Comparison of ENCODE assay signal across 9 mouse cellular contexts in the genomic region with DNA sequence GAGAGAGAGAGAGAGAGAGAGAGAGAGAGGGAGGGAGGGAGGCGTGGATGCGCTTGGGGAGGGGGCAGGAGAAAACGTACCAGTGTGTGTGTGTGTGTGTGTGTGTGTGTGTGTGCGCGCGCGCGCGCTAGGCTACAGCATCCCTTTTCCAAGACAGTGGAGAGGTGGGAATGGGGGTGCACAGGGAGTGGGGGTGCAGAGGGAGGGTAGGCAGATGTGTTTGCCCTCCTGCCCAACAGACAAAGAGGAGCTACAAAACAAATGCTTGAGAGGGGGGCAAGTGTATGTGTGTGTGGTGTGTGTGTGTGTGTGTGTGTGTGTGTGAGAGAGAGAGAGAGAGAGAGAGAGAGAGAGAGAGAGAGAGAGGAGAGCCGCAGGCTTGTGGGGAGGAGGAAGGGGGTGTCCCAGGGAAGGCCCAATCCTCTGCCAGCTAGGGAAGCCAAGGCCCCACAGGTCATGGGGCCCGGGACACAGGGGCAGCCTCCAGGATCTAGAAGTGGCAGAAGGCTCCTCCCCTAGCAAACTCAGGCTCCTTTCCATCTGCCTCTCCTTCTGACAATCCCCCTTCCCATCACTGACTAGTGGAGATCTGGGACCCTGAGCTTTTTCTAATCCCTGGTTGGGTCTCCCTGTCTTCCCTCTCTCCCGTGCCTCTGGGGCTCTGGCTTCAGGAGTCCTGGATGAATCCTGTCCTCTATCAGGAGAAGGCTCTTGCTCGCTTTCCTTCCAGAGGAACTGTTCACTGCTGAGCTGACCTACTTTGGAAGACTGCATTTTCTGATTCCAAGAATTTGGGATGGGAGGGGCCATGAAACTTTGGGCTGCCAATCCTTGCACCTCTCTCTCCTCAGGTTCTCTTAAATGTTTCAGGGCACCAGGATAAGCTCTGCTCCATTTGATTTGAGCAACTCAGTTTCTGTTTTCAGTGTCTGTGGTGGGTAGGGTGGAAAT. TPM values are rescaled to one million over a fixed set of nuclear protein-coding genes. Genes with fewer than 3 reads are reported as not detected.
DNase-seq lines count a peak whose midpoint lies in the region; ATAC-seq and TF ChIP-seq lines count a peak whose summit lies in the region.
"Had no signal": no experiment of that assay in that cellular context is flagged by ENCODE, and none has a peak within 500 bp of the region (broad histone marks: within the 10 kb centered on the region; RNA-seq: fewer than 3 reads in every experiment).

No protein-coding gene starts in this region.

- no peak for TF ChIP-seq CTCF in E14TG2a.4 (conservative IDR thresholded peaks at IDR 0.05; ENCODE audit: low read length)

- H3K27ac ChIP-seq in forebrain, embryonic 15.5 days (replicated peaks): peak overlapping the region; percentile 94
- H3K27ac ChIP-seq in hindbrain, embryonic 13.5 days: peak overlapping the region; percentile 96
- H3K27ac ChIP-seq in stomach, embryonic 15.5 days: peak overlapping the region; percentile 23; the same call in 1 of the 2 replicates
- H3K27ac ChIP-seq: macrophage had no signal

- WGBS in forebrain, embryonic 15.5 days: 4% methylated on average over 11 of the region's 13 CpGs
- 8% methylated on average over 11 of the region's 13 CpGs for WGBS in hindbrain, embryonic 13.5 days
- 8% methylated on average over 12 of the region's 13 CpGs for WGBS in stomach, embryonic 15.5 days

- no peaks in the 10 kb centered on the region for H3K9me3 ChIP-seq in E14TG2a.4 (ENCODE audit: low read length)
- H3K9me3 ChIP-seq in forebrain, embryonic 15.5 days: no peaks in the 10 kb centered on the region
- no peaks in the 10 kb centered on the region for H3K9me3 ChIP-seq in hindbrain, embryonic 13.5 days
- no peaks in the 10 kb centered on the region for H3K9me3 ChIP-seq in stomach, embryonic 15.5 days

- H3K27me3 ChIP-seq in E14TG2a.4 (ENCODE audit: insufficient read depth, low read length): peaks cover 58% of the 10 kb centered on the region
- no peaks in the 10 kb centered on the region for H3K27me3 ChIP-seq in forebrain, embryonic 15.5 days
- no peaks in the 10 kb centered on the region for H3K27me3 ChIP-seq in hindbrain, embryonic 13.5 days
- no peaks in the 10 kb centered on the region for H3K27me3 ChIP-seq in stomach, embryonic 15.5 days (replicated peaks)

- ATAC-seq in cerebellum, adult (ENCODE audit: insufficient number of reproducible peaks, low FRiP score, low TSS enrichment): peak; percentile 42; the same call in 1 of the 2 replicates
- ATAC-seq in forebrain, embryonic 15.5 days (replicated peaks): peak; percentile 86
- peak; percentile 86 for ATAC-seq in hindbrain, embryonic 13.5 days (ENCODE audit: low FRiP score)
- ATAC-seq in stomach, embryonic 15.5 days (ENCODE audit: insufficient read depth, low FRiP score, low read depth): peak; percentile 60; the same call in 1 of the 2 replicates

- 0 out of 2 replicates have a peak overlapping the region, but pooled peaks have one; percentile 29 for H3K4me3 ChIP-seq in E14TG2a.4 (replicated peaks; ENCODE audit: low read length)
- H3K4me3 ChIP-seq in forebrain, embryonic 15.5 days: peak overlapping the region; percentile 66
- peak overlapping the region; percentile 60 for H3K4me3 ChIP-seq in hindbrain, embryonic 13.5 days
- peak overlapping the region; percentile 52 for H3K4me3 ChIP-seq in stomach, embryonic 15.5 days (replicated peaks)

- H3K4me2 ChIP-seq in forebrain, embryonic 15.5 days (replicated peaks): peak overlapping the region; percentile 79
- H3K4me2 ChIP-seq in hindbrain, embryonic 13.5 days: peak overlapping the region; percentile 73
- peak overlapping the region; percentile 83 for H3K4me2 ChIP-seq in stomach, embryonic 15.5 days

- H3K9ac ChIP-seq in forebrain, embryonic 15.5 days (replicated peaks): peak overlapping the region; percentile 48
- peak overlapping the region; percentile 85 for H3K9ac ChIP-seq in hindbrain, embryonic 13.5 days
- no peak overlapping the region for H3K9ac ChIP-seq in stomach, embryonic 15.5 days

- H3K36me3 ChIP-seq in E14TG2a.4 (ENCODE audit: insufficient read depth, low read length): no peaks in the 10 kb centered on the region
- peaks cover 3% of the 10 kb centered on the region; the same call in 1 of the 2 replicates for H3K36me3 ChIP-seq in forebrain, embryonic 15.5 days
- H3K36me3 ChIP-seq in hindbrain, embryonic 13.5 days: peaks cover 10% of the 10 kb centered on the region
- H3K36me3 ChIP-seq in stomach, embryonic 15.5 days: no peaks in the 10 kb centered on the region

- peak; percentile 68 to 77 for DNase-seq in left cerebral cortex, postnatal 14 days (ENCODE audit: low spot score in 2 of 2)
- peak; percentile 60 for DNase-seq in mesoderm, embryonic 11.5 days (ENCODE audit: low read depth, low spot score)
- DNase-seq in ovary, postnatal 14 days (ENCODE audit: low spot score): no peak

- intact Hi-C loops in left cerebral cortex, postnatal 14 days (cut with DNase I): no loop called here

- H3K4me1 ChIP-seq in E14TG2a.4 (replicated peaks; ENCODE audit: low read depth, low read length): peaks cover 42% of the 10 kb centered on the region
- peaks cover 39% of the 10 kb centered on the region for H3K4me1 ChIP-seq in forebrain, embryonic 15.5 days
- H3K4me1 ChIP-seq in hindbrain, embryonic 13.5 days (replicated peaks): peaks cover 47% of the 10 kb centered on the region
- H3K4me1 ChIP-seq in stomach, embryonic 15.5 days: peaks cover 11% of the 10 kb centered on the region; the same call in 1 of the 2 replicates

RNA-seq across cellular contexts. Expression of gene Ikzf4, which starts 0.6 kb away (rescaled TPM):
- 11.3 TPM in 2 replicates for polyA plus RNA-seq in forebrain, embryonic 15.5 days (2015; fragmentation: Nextera tagmentation; extraction: Ambion mirVana)
- polyA plus RNA-seq in hindbrain, embryonic 13.5 days (2015; fragmentation: Nextera tagmentation; extraction: Ambion mirVana): 14.6 and 15.2 TPM in 2 replicates
- 10 to 100 TPM; 15.4 to 15.9 TPM for total RNA-seq in left cerebral cortex, postnatal 14 days (2021)
- 2.2 and 2.7 TPM in 2 replicates for polyA plus RNA-seq in stomach, embryonic 15.5 days (2015; fragmentation: Nextera tagmentation; extraction: Ambion mirVana)
- polyA plus RNA-seq: macrophage had no signal

RNA-seq across cellular contexts. Expression of gene Rps26, which starts 19.9 kb away (rescaled TPM):
- polyA plus RNA-seq in forebrain, embryonic 15.5 days (2015; fragmentation: Nextera tagmentation; extraction: Ambion mirVana): 441 and 472 TPM in 2 replicates
- 482 and 485 TPM in 2 replicates for polyA plus RNA-seq in hindbrain, embryonic 13.5 days (2015; fragmentation: Nextera tagmentation; extraction: Ambion mirVana)
- 100 to 1,000 TPM; 299 to 305 TPM for total RNA-seq in left cerebral cortex, postnatal 14 days (2021)
- 674 and 714 TPM in 2 replicates for polyA plus RNA-seq in stomach, embryonic 15.5 days (2015; fragmentation: Nextera tagmentation; extraction: Ambion mirVana)

RNA-seq across cellular contexts. Expression of gene Suox, which starts 27.5 kb away (rescaled TPM):
- polyA plus RNA-seq in forebrain, embryonic 15.5 days (2015; fragmentation: Nextera tagmentation; extraction: Ambion mirVana): 12.3 and 12.5 TPM in 2 replicates
- 14.4 and 14.6 TPM in 2 replicates for polyA plus RNA-seq in hindbrain, embryonic 13.5 days (2015; fragmentation: Nextera tagmentation; extraction: Ambion mirVana)
- total RNA-seq in left cerebral cortex, postnatal 14 days (2021): 10 to 100 TPM; 11.2 to 11.8 TPM
- 14.4 and 16.2 TPM in 2 replicates for polyA plus RNA-seq in stomach, embryonic 15.5 days (2015; fragmentation: Nextera tagmentation; extraction: Ambion mirVana)

RNA-seq across cellular contexts. Expression of gene Rab5b, which starts 49.6 kb away (rescaled TPM):
- 116 and 117 TPM in 2 replicates for polyA plus RNA-seq in forebrain, embryonic 15.5 days (2015; fragmentation: Nextera tagmentation; extraction: Ambion mirVana)
- polyA plus RNA-seq in hindbrain, embryonic 13.5 days (2015; fragmentation: Nextera tagmentation; extraction: Ambion mirVana): 99.1 and 101 TPM in 2 replicates
- total RNA-seq in left cerebral cortex, postnatal 14 days (2021): 100 to 1,000 TPM; 117 to 123 TPM
- polyA plus RNA-seq in stomach, embryonic 15.5 days (2015; fragmentation: Nextera tagmentation; extraction: Ambion mirVana): 68.9 and 75.1 TPM in 2 replicates

RNA-seq across cellular contexts. Expression of gene Erbb3, which starts 57.0 kb away (rescaled TPM):
- 0.42 TPM in 2 replicates for polyA plus RNA-seq in forebrain, embryonic 15.5 days (2015; fragmentation: Nextera tagmentation; extraction: Ambion mirVana)
- 3.0 and 3.5 TPM in 2 replicates for polyA plus RNA-seq in hindbrain, embryonic 13.5 days (2015; fragmentation: Nextera tagmentation; extraction: Ambion mirVana)
- 1 to 10 TPM; 3.3 to 4.9 TPM for total RNA-seq in left cerebral cortex, postnatal 14 days (2021)
- polyA plus RNA-seq in stomach, embryonic 15.5 days (2015; fragmentation: Nextera tagmentation; extraction: Ambion mirVana): 24.0 and 27.6 TPM in 2 replicates

Comparison
In these comparisons a context has a peak if more than half of its experiments do, and no peak if none do; other contexts are left out.
1. H3K27ac ChIP-seq: peak in every context shown above with its lines; median percentile 96 in hindbrain, embryonic 13.5 days; 94 in forebrain, embryonic 15.5 days; 23 in stomach, embryonic 15.5 days.